Mouse (Mus musculus) megakaryocyte, embryonic 14.5 days (primary cell): ENCODE data around the gene Exoc3l4.

Source experiments
- FLI1 ChIP-seq: IDR thresholded peaks from 2 replicates; pipeline ENCODE4 v1.6.1; 2012; ENCODE audit warnings: low read length, inconsistent platforms, mixed read lengths
- GATA1 ChIP-seq: IDR thresholded peaks from 3 replicates; pipeline ENCODE4 v1.6.1; 2012; ENCODE audit warnings: mixed read lengths, low read length, inconsistent platforms, borderline replicate concordance

DNA sequence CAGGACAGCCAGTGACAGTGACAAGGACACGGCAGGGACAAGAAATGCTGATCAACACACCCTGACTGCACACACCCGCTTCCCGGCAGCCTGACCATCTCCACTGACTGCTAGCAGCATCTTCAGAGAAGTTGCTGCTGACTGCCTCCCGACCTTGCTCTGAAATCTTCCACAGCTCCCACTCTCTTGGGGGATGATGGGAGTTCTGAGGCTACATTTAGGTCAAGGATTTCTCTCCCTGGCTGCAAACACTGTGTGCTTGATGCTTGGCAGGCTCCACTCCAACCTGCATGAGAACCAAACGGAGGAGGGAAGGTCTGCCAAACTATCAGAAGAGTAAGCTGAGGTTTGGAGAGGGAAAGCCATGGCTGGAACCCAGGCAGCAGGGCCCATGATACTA, 19.8 kb upstream of the Exoc3l4 start:
- TF ChIP-seq GATA1, result no peak
- TF ChIP-seq FLI1, result no peak
